Mouse (Mus musculus) small intestine, adult 2 months (tissue): ENCODE measurements around the gene Mthfd1l. TPM values are rescaled to one million over a fixed set of nuclear protein-coding genes. Genes with fewer than 3 reads are reported as not detected.

ENCODE experiments used
- H3K27ac ChIP-seq: fragments of 200-500 bp; 2 replicates; pipeline ENCODE4 v1.5.1; 2012; ENCODE audit warnings: low read depth, low read length, control low read depth, inconsistent platforms; ENCODE audit not compliant: insufficient read depth
- H3K27me3 ChIP-seq: fragments of 200-500 bp; 2 replicates; pipeline ENCODE4 v1.6.1; 2012; ENCODE audit warnings: mild to moderate bottlenecking, moderate library complexity, low read length, inconsistent platforms; ENCODE audit not compliant: control insufficient read depth, insufficient read depth
- H3K36me3 ChIP-seq: fragments of 200-500 bp; 2 replicates; pipeline ENCODE4 v1.6.1; 2012; ENCODE audit warnings: mild to moderate bottlenecking, low read length, control low read depth, inconsistent platforms; ENCODE audit not compliant: control insufficient read depth, insufficient read depth
- H3K4me1 ChIP-seq: fragments of 200-500 bp; 2 replicates; pipeline ENCODE4 v1.6.1; 2012; ENCODE audit warnings: low read length, inconsistent platforms, mixed read lengths; ENCODE audit not compliant: control insufficient read depth, insufficient read depth, insufficient read length
- H3K4me3 ChIP-seq: fragments of 200-500 bp; 2 replicates; pipeline ENCODE4 v1.5.1; 2012; ENCODE audit warnings: low read depth, mild to moderate bottlenecking, control low read depth, inconsistent platforms, low read length, moderate library complexity
- CTCF ChIP-seq: fragments of 200-500 bp; IDR thresholded peaks from 2 replicates; pipeline ENCODE4 v1.5.1; 2012; ENCODE audit warnings: low read depth, mild to moderate bottlenecking, control low read depth, inconsistent platforms, low read length, moderate library complexity, mixed read lengths; ENCODE audit not compliant: insufficient replicate concordance, insufficient read length; ENCODE audit errors: extremely low read depth
- POLR2A ChIP-seq: fragments of 200-500 bp; IDR thresholded peaks from 2 replicates; pipeline ENCODE4 v1.6.1; 2012; ENCODE audit warnings: low read depth, mild to moderate bottlenecking, control low read depth, inconsistent platforms, low read length, moderate library complexity
- WGBS: fragments of 180-500 bp; shearing (Covaris S2); methylation state at CpG from one replicate; pipeline ENCODE4 v1.1.7; 2018; 5-methylcytosine and 5-hydroxymethylcytosine counted together
- polyA plus RNA-seq: library from polyadenylated mRNA; depleted of rRNA; stranded (reverse); fragments of >200 nt; gene quantifications from 2 replicates; pipeline ENCODE4 v1.2.3, GENCODE M21; 2012

Mthfd1l gene
- polyA plus RNA-seq, 1 experiment: 1.3 TPM

- H3K4me3 ChIP-seq: no peak overlapping the region
- H3K4me1 ChIP-seq: peaks cover 5% of the 10 kb centered on the region; the same call in 1 of the 2 replicates
- peaks cover 2% of the 10 kb centered on the region for H3K36me3 ChIP-seq
- TF ChIP-seq CTCF: no peak
- no peak for TF ChIP-seq POLR2A
- WGBS: 26% methylated on average over 3 of the region's 3 CpGs
- peak overlapping the region; percentile 34 for H3K27ac ChIP-seq
- no peaks in the 10 kb centered on the region for H3K27me3 ChIP-seq
Measured at GRCm38 (mm10) chr10:3978326-3978725, 5.4 kb downstream of the Mthfd1l start.

- Histone ChIP-seq H3K36me3 (peaks cover 2% of the 10 kb centered on the region), H3K4me3 (no peak overlapping the region), H3K4me1 (peaks cover 5% of the 10 kb centered on the region; the same call in 1 of the 2 replicates), H3K27ac (peak overlapping the region; percentile 34; the same call in 1 of the 2 replicates), H3K27me3 (no peaks in the 10 kb centered on the region)
- WGBS: 42% methylated on average over 5 of the region's 5 CpGs
- TF ChIP-seq POLR2A: no peak
- TF ChIP-seq CTCF: no peak
Measured at GRCm38 (mm10) chr10:3978792-3979488, 6.0 kb downstream of the Mthfd1l start.

GRCm38 (mm10) chr10:3980231-3980630 is 7.3 kb downstream of the Mthfd1l start:
- peaks cover 5% of the 10 kb centered on the region; the same call in 1 of the 2 replicates for H3K4me1 ChIP-seq
- H3K36me3 ChIP-seq: peaks cover 2% of the 10 kb centered on the region
- 85% methylated on average over 4 of the region's 4 CpGs for WGBS
- H3K27me3 ChIP-seq: no peaks in the 10 kb centered on the region
- H3K27ac ChIP-seq: no peak overlapping the region
- TF ChIP-seq POLR2A: no peak
- TF ChIP-seq CTCF: no peak
- no peak overlapping the region for H3K4me3 ChIP-seq

GRCm38 (mm10) chr10:3990295-3990883 is 17.5 kb downstream of the Mthfd1l start:
- H3K36me3 ChIP-seq: peaks cover 14% of the 10 kb centered on the region; the same call in 1 of the 2 replicates
- no peak overlapping the region for H3K4me3 ChIP-seq
- TF ChIP-seq CTCF: no peak
- 84% methylated on average over 6 of the region's 6 CpGs for WGBS
- no peaks in the 10 kb centered on the region for H3K27me3 ChIP-seq
- H3K27ac ChIP-seq: no peak overlapping the region
- no peaks in the 10 kb centered on the region for H3K4me1 ChIP-seq

GRCm38 (mm10) chr10:3993365-3994102 is 20.6 kb downstream of the Mthfd1l start:
- 72% methylated on average over 8 of the region's 8 CpGs for WGBS

GRCm38 (mm10) chr10:3995277-3995676 is 22.4 kb downstream of the Mthfd1l start:
- 88% methylated on average over 4 of the region's 4 CpGs for WGBS

More at GRCm38 (mm10) chr10:3993365-3994102, 20.6 kb downstream of the Mthfd1l start:
- no peaks in the 10 kb centered on the region for H3K4me1 ChIP-seq
- no peak overlapping the region for H3K27ac ChIP-seq
- no peaks in the 10 kb centered on the region for H3K27me3 ChIP-seq
- no peak overlapping the region for H3K4me3 ChIP-seq
- peaks cover 14% of the 10 kb centered on the region; the same call in 1 of the 2 replicates for H3K36me3 ChIP-seq
- TF ChIP-seq CTCF (no peak), POLR2A (no peak)

More at GRCm38 (mm10) chr10:3995277-3995676, 22.4 kb downstream of the Mthfd1l start:
- TF ChIP-seq CTCF (peak; percentile 27; the same call in 1 of the 2 replicates), POLR2A (no peak)
- no peak overlapping the region for H3K4me3 ChIP-seq
- no peak overlapping the region for H3K27ac ChIP-seq
- H3K27me3 ChIP-seq: no peaks in the 10 kb centered on the region
- H3K36me3 ChIP-seq: peaks cover 11% of the 10 kb centered on the region; the same call in 1 of the 2 replicates
- H3K4me1 ChIP-seq: no peaks in the 10 kb centered on the region
